Mouse (Mus musculus) inflammation-experienced regulatory T-cells, adult 6 months (primary cell): ENCODE results near the gene Mrgprh. TPM values are rescaled to one million over a fixed set of nuclear protein-coding genes. Genes with fewer than 3 reads are reported as not detected.

Experiments
- ATAC-seq: one replicate; pipeline ENCODE4 v1.8.0; 2017
- polyA plus RNA-seq, 3 experiments: library from polyadenylated mRNA; unstranded; fragments of 100-300 nt; shearing (Covaris generic); gene quantifications; one replicate each; pipeline ENCODE4 v1.2.1; 2017

The Mrgprh gene
- polyA plus RNA-seq, 3 experiments from 2014 or later, result not detected

GRCm38 (mm10) chr17:12921073-12921472, 45.2 kb downstream of the Mrgprh start:
- no peak for ATAC-seq

GRCm38 (mm10) chr17:12925001-12925400, 49.2 kb downstream of the Mrgprh start:
- ATAC-seq, result no peak

GRCm38 (mm10) chr17:12925703-12926180, 49.9 kb downstream of the Mrgprh start:
- ATAC-seq, result no peak

Other genes with a start within 250 kb of the Mrgprh start
- gene Slc22a1, start 200.2 kb upstream of the Mrgprh start, polyA plus RNA-seq, result 1 to 10 TPM in 1 of 3 experiments, under 1 TPM in 1, not detected in 1; 0.82 to 1.9 TPM
- gene Igf2r, start 106.4 kb upstream of the Mrgprh start, polyA plus RNA-seq, result 10 to 100 TPM; 14.8 to 40.1 (median 36.0) TPM
- under 1 TPM in 1 of 3 experiments, not detected in 2; 0.39 TPM for gene Mas1, start 7.9 kb upstream of the Mrgprh start, polyA plus RNA-seq
- 1 to 10 TPM in 1 of 3 experiments, under 1 TPM in 1, not detected in 1; 0.66 to 1.5 TPM for gene Pnldc1, start 34.2 kb downstream of the Mrgprh start, polyA plus RNA-seq
- 100 to 1,000 TPM; 221 to 332 (median 236) TPM for gene Tcp1, start 39.7 kb downstream of the Mrgprh start, polyA plus RNA-seq
- gene Mrpl18, start 40.3 kb downstream of the Mrgprh start, polyA plus RNA-seq, result 100 to 1,000 TPM; 192 to 313 (median 193) TPM
- 1 to 10 TPM in 1 of 3 experiments, under 1 TPM in 2; 0.67 to 1.2 (median 0.71) TPM for gene Acat3, start 64.6 kb downstream of the Mrgprh start, polyA plus RNA-seq
- 10 to 100 TPM; 43.9 to 61.5 (median 48.0) TPM for gene Acat2, start 84.7 kb downstream of the Mrgprh start, polyA plus RNA-seq
- 100 to 1,000 TPM; 115 to 197 (median 137) TPM for gene Wtap, start 118.1 kb downstream of the Mrgprh start, polyA plus RNA-seq
- 10 to 100 TPM; 58.1 to 60.8 (median 59.0) TPM for gene Sod2, start 130.8 kb downstream of the Mrgprh start, polyA plus RNA-seq
- gene Gpr31b, start 176.3 kb downstream of the Mrgprh start, polyA plus RNA-seq, result not detected
- not detected for gene Tcp10b, start 185.1 kb downstream of the Mrgprh start, polyA plus RNA-seq